Mouse (Mus musculus): ENCODE measurements around the gene Osbpl8. TPM values are rescaled to one million over a fixed set of nuclear protein-coding genes. Genes with fewer than 3 reads are reported as not detected.

The Osbpl8 gene
- polyA plus RNA-seq, 1 experiment from 2014 or later: 32.8 TPM

Other genes with a start within 250 kb of the Osbpl8 start
- 386 and 434 TPM in 2 replicates for gene Csrp2, start 245.0 kb upstream of the Osbpl8 start, polyA plus RNA-seq (2015; fragmentation: Nextera tagmentation; extraction: Ambion mirVana)
- 15.1 and 17.7 TPM in 2 replicates for gene Zdhhc17, start 154.6 kb upstream of the Osbpl8 start, polyA plus RNA-seq (2015; fragmentation: Nextera tagmentation; extraction: Ambion mirVana)
- 3.4 and 3.6 TPM in 2 replicates for gene Bbs10, start 133.9 kb downstream of the Osbpl8 start, polyA plus RNA-seq (2015; fragmentation: Nextera tagmentation; extraction: Ambion mirVana)

Measured in heart, embryonic 15.5 days (tissue).